Mouse (Mus musculus): Measurements from ENCODE around the gene Etnk1. TPM values are rescaled to one million over a fixed set of nuclear protein-coding genes. Genes with fewer than 3 reads are reported as not detected.

Gene Etnk1
- total and polyA plus RNA-seq, 3 experiments: 27.1 to 33.4 (median 32.8) TPM

- Histone ChIP-seq H3K9me3 (replicated peaks; ENCODE audit: low read length) (no peaks in the 10 kb centered on the region), H3K4me3 (replicated peaks in 1 of 3; ENCODE audit: low read depth in 2 of 3, low read length in 2 of 3, poor library complexity in 1 of 3) (no peak overlapping the region), H3K4me2 (ENCODE audit: insufficient read depth, low read depth, poor library complexity, severe bottlenecking) (no peak overlapping the region), H3K36me3 (replicated peaks in 1 of 2; ENCODE audit: control insufficient read depth in 1 of 2, insufficient read depth in 1 of 2, low read length in 1 of 2) (peaks cover 46 to 85% of the 10 kb centered on the region in 2 experiments), H3K27ac (ENCODE audit: insufficient read depth, low read depth) (no peak overlapping the region), H3K4me1 (ENCODE audit: control insufficient read depth in 1 of 2, insufficient read depth in 2 of 2) (peaks cover 0 to 14% of the 10 kb centered on the region in 2 experiments; a peak in 1 of 4 replicates), H3K79me2 (replicated peaks; ENCODE audit: control insufficient read depth, extremely low read depth, insufficient read depth, poor library complexity, severe bottlenecking) (peaks cover 2% of the 10 kb centered on the region; the same call in 1 of the 2 replicates), H3K9ac (ENCODE audit: insufficient read depth, low read depth) (no peak overlapping the region), H3K27me3 (replicated peaks) (no peaks in the 10 kb centered on the region)
- no peak for DNase-seq (ENCODE audit: extremely low read depth)
- TF ChIP-seq RCOR1 (conservative IDR thresholded peaks at IDR 0.05; ENCODE audit: low read depth, low read length) (no peak), IRF4 (IDR thresholded peaks at IDR 0.05; ENCODE audit: low read depth, low read length) (no peak), MAX (IDR thresholded peaks at IDR 0.05; ENCODE audit: low read length) (no peak), NELFE (IDR thresholded peaks at IDR 0.05; ENCODE audit: low read depth, low read length) (no peak), ETS1 (conservative IDR thresholded peaks at IDR 0.05; ENCODE audit: low read depth, low read length) (no peak), NRF1 (IDR thresholded peaks at IDR 0.05; ENCODE audit: low read depth, low read length) (no peak), JUND (conservative IDR thresholded peaks at IDR 0.05; ENCODE audit: low read depth, low read length) (no peak), CHD1 (IDR thresholded peaks at IDR 0.05; ENCODE audit: low read depth, low read length) (no peak), MXI1 (IDR thresholded peaks at IDR 0.05; ENCODE audit: low read depth, low read length) (no peak), JUN (IDR thresholded peaks at IDR 0.05; ENCODE audit: insufficient read depth, low read depth, low read length) (no peak), POLR2A (IDR thresholded peaks at IDR 0.05; ENCODE audit: low read depth, low read length) (no peak), SMC3 (IDR thresholded peaks at IDR 0.05; ENCODE audit: low read depth, low read length) (no peak)
- dilution Hi-C loops (cut with MboI; ENCODE audit: extremely low pct_ligation_motif_present, extremely low pct_unique_long_range_greater_than_20kb, low sequenced_read_pairs): loop anchor here (25.0 kb wide), 1 partner anchor 104 kb away; no protein-coding TSS in a partner anchor
- in situ Hi-C loops (cut with MboI; ENCODE audit: low pct_ligation_motif_present, low pct_unique_long_range_greater_than_20kb, low sequenced_read_pairs): no loop called here
Measured at GRCm38 (mm10) chr6:143191477-143192098, 24.6 kb downstream of the Etnk1 start.

GRCm38 (mm10) chr6:143192709-143193108 is 25.7 kb downstream of the Etnk1 start:
- DNase-seq (ENCODE audit: extremely low read depth): no peak
- TF ChIP-seq USF1 (IDR thresholded peaks at IDR 0.05; ENCODE audit: low read depth, low read length): no peak
- no peak for TF ChIP-seq MYC (IDR thresholded peaks at IDR 0.05; ENCODE audit: low read depth, low read length)
- no peak for TF ChIP-seq POLR2AphosphoS2 (IDR thresholded peaks at IDR 0.05; ENCODE audit: low read depth, low read length)
- TF ChIP-seq SIN3A (IDR thresholded peaks at IDR 0.05; ENCODE audit: low read length): no peak
- no peak for TF ChIP-seq EP300 (IDR thresholded peaks at IDR 0.05; ENCODE audit: low read length)
- no peak for TF ChIP-seq ZKSCAN1 (IDR thresholded peaks at IDR 0.05; ENCODE audit: borderline replicate concordance, low read depth, low read length)
- no peak for TF ChIP-seq RAD21 (IDR thresholded peaks at IDR 0.05; ENCODE audit: low read depth, low read length)
- no peak for TF ChIP-seq ZMIZ1 (IDR thresholded peaks at IDR 0.05; ENCODE audit: low read depth, low read length)
- TF ChIP-seq ZC3H11A (IDR thresholded peaks at IDR 0.05; ENCODE audit: low read depth, low read length): no peak
- TF ChIP-seq MAX (IDR thresholded peaks at IDR 0.05; ENCODE audit: low read length): no peak
- no peak for TF ChIP-seq JUN (IDR thresholded peaks at IDR 0.05; ENCODE audit: insufficient read depth, low read depth, low read length)
- dilution Hi-C loops (cut with MboI; ENCODE audit: extremely low pct_ligation_motif_present, extremely low pct_unique_long_range_greater_than_20kb, low sequenced_read_pairs): loop anchor here (25.0 kb wide), 1 partner anchor 105 kb away; no protein-coding TSS in a partner anchor

More at GRCm38 (mm10) chr6:143192709-143193108, 25.7 kb downstream of the Etnk1 start:
- Histone ChIP-seq H3K9ac (ENCODE audit: insufficient read depth, low read depth) (no peak overlapping the region), H3K36me3 (replicated peaks in 1 of 2; ENCODE audit: control insufficient read depth in 1 of 2, insufficient read depth in 1 of 2, low read length in 1 of 2) (peaks cover 57 to 92% of the 10 kb centered on the region in 2 experiments), H3K4me3 (replicated peaks in 1 of 3; ENCODE audit: low read depth in 2 of 3, low read length in 2 of 3, poor library complexity in 1 of 3) (no peak overlapping the region), H3K4me1 (ENCODE audit: control insufficient read depth in 1 of 2, insufficient read depth in 2 of 2) (peaks cover 0 to 14% of the 10 kb centered on the region in 2 experiments; a peak in 1 of 4 replicates), H3K79me2 (replicated peaks; ENCODE audit: control insufficient read depth, extremely low read depth, insufficient read depth, poor library complexity, severe bottlenecking) (peaks cover 1% of the 10 kb centered on the region; the same call in 1 of the 2 replicates), H3K27me3 (replicated peaks) (no peaks in the 10 kb centered on the region), H3K27ac (ENCODE audit: insufficient read depth, low read depth) (no peak overlapping the region), H3K9me3 (replicated peaks; ENCODE audit: low read length) (no peaks in the 10 kb centered on the region), H3K4me2 (ENCODE audit: insufficient read depth, low read depth, poor library complexity, severe bottlenecking) (no peak overlapping the region)
- in situ Hi-C loops (cut with MboI; ENCODE audit: low pct_ligation_motif_present, low pct_unique_long_range_greater_than_20kb, low sequenced_read_pairs): no loop called here

Data from CH12.LX (cell line).